Mouse (Mus musculus) lung, postnatal 0 days (tissue): ENCODE results near the gene Nfil3.

Experiments used
- CTCF ChIP-seq: IDR thresholded peaks from 2 replicates; pipeline ENCODE4 v1.5.1; 2016; ENCODE audit warnings: antibody characterized with exemption, mild to moderate bottlenecking
- EP300 ChIP-seq: IDR thresholded peaks from 2 replicates; pipeline ENCODE4 v1.6.1; 2016; ENCODE audit warnings: antibody characterized with exemption, mild to moderate bottlenecking, control low read depth

GRCm38 (mm10) chr13:52928392-52928791 lies 52.5 kb downstream of the Nfil3 start:
- no peak for TF ChIP-seq EP300
- TF ChIP-seq CTCF: no peak
